Mouse (Mus musculus) thymus, adult 2 months (tissue): Measurements from ENCODE around the gene 9230112D13Rik. TPM values are rescaled to one million over a fixed set of nuclear protein-coding genes. Genes with fewer than 3 reads are reported as not detected.

Experiments used
- DNase-seq: peaks from one replicate; pipeline ENCODE4 v3.0.0; 2021
- H3K27ac ChIP-seq: fragments of 200-500 bp; 2 replicates; pipeline ENCODE4 v1.5.1; 2012; ENCODE audit warnings: low read length, control low read depth; ENCODE audit not compliant: control insufficient read depth, insufficient read depth
- H3K27me3 ChIP-seq: fragments of 200-500 bp; 2 replicates; pipeline ENCODE4 v1.6.1; 2012; ENCODE audit warnings: mild to moderate bottlenecking, low read length, moderate library complexity, mixed read lengths; ENCODE audit not compliant: control insufficient read depth, insufficient read depth
- H3K36me3 ChIP-seq: fragments of 200-500 bp; 2 replicates; pipeline ENCODE4 v1.6.1; 2012; ENCODE audit warnings: mild to moderate bottlenecking, low read length, moderate library complexity; ENCODE audit not compliant: control insufficient read depth, insufficient read depth
- H3K4me1 ChIP-seq: fragments of 200-500 bp; replicated peaks from 2 replicates; pipeline ENCODE4 v1.6.1; 2012; ENCODE audit warnings: low read length; ENCODE audit not compliant: control insufficient read depth, insufficient read depth
- H3K4me3 ChIP-seq: fragments of 200-500 bp; 2 replicates; pipeline ENCODE4 v1.5.1; 2012; ENCODE audit warnings: mild to moderate bottlenecking, low read length, control low read depth, moderate library complexity; ENCODE audit not compliant: control insufficient read depth, insufficient read depth
- CTCF ChIP-seq: fragments of 200-500 bp; IDR thresholded peaks from 2 replicates; pipeline ENCODE4 v1.5.1; 2012; ENCODE audit warnings: mild to moderate bottlenecking, control low read depth, low read length, moderate library complexity, borderline replicate concordance; ENCODE audit not compliant: control insufficient read depth, poor library complexity, insufficient read depth; ENCODE audit errors: extremely low read depth
- POLR2A ChIP-seq: fragments of 200-500 bp; IDR thresholded peaks from 2 replicates; pipeline ENCODE4 v1.6.1; 2012; ENCODE audit warnings: mild to moderate bottlenecking, low read length, control low read depth, moderate library complexity; ENCODE audit not compliant: control insufficient read depth, poor library complexity, insufficient read depth; ENCODE audit errors: extremely low read depth
- WGBS: fragments of 180-500 bp; shearing (Covaris S2); methylation state at CpG from one replicate; pipeline ENCODE4 v1.1.7; 2018; 5-methylcytosine and 5-hydroxymethylcytosine counted together
- polyA plus RNA-seq: library from polyadenylated mRNA; depleted of rRNA; stranded (reverse); fragments of >200 nt; gene quantifications from 2 replicates; pipeline ENCODE4 v1.2.3, GENCODE M21; 2012

The 9230112D13Rik gene
- polyA plus RNA-seq, 1 experiment: not detected

DNA sequence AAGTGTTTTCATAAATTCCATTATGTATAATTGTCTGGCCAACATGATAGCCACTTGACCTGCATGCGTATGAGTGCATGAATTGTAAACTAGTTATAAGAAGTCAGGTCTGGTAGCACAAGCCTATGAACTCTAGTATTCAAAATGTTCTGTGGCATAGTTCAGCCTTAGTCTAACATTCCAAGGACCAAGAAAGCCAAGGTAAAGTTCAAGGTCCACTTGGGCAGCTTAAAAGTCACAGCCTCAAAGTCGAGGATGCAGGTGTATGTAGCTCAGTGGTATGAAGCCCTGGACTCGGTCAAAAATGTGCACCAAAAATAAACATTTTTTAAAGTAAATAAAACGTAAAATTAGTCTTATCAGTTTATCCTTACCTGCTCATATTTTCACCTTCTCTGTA, 10.0 kb downstream of the 9230112D13Rik start:
- Histone ChIP-seq H3K4me3 (no peak overlapping the region), H3K36me3 (no peaks in the 10 kb centered on the region), H3K4me1 (no peaks in the 10 kb centered on the region), H3K27ac (no peak overlapping the region), H3K27me3 (no peaks in the 10 kb centered on the region)
- TF ChIP-seq CTCF: no peak
- TF ChIP-seq POLR2A: no peak
- no peak for DNase-seq
- WGBS: 75% methylated on average over 4 of the region's 4 CpGs

DNA sequence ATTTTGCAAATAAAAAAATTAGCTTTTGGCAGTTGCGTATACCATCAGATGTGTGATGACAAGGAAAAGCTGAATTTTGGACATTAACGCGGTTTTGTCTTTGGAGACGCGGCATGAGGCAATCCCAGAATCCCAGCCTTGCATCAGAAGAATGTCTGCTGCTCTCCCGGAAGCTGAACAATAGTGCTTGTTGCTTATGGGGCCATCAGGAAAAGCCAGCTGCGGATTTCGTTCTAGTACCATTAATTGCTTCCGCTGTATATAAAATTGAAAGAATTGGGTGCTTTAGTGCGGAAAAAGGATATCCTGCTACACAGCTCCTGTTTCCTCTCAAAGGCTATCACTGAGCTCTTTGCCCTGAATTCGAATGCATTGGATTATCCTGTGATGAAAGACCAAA, 10.7 kb downstream of the 9230112D13Rik start:
- no peak for DNase-seq
- Histone ChIP-seq H3K36me3 (no peaks in the 10 kb centered on the region), H3K27ac (no peak overlapping the region), H3K27me3 (no peaks in the 10 kb centered on the region), H3K4me3 (no peak overlapping the region), H3K4me1 (no peaks in the 10 kb centered on the region)
- WGBS: 15% methylated on average over 11 of the region's 11 CpGs
- TF ChIP-seq CTCF (no peak), POLR2A (no peak)

DNA sequence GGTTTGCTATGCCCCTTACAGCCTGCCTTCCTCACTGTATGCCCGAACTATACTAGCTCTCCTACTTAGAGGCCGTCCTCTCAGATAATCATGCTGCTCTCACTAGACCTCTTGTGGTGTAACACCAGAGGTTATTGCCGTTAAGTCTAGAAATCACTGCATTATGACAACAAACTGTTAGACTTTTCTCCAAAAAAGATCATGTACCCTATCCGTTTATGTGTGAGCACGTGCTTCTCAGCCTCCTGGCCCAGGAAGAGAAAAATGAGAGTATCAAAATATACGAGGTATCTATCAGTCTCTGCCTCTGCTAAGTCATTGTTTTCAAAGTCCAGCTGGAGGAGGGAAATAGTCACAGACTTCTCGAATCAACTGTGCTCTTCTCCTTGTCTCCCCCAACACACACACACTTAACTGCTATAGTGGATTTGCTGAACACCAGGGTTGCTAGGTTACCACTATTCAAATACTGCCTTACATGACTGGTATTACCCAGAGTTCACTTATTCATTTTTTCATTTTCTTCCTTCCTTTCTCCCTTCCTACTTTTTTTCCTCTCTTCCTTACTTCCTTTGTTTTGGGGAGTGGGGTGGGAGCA, 13.7 kb downstream of the 9230112D13Rik start:
- TF ChIP-seq POLR2A: no peak
- TF ChIP-seq CTCF: no peak
- H3K36me3 ChIP-seq: no peaks in the 10 kb centered on the region
- H3K27me3 ChIP-seq: peaks cover 4% of the 10 kb centered on the region; the same call in 1 of the 2 replicates
- H3K4me3 ChIP-seq: no peak overlapping the region
- no peaks in the 10 kb centered on the region for H3K4me1 ChIP-seq
- H3K27ac ChIP-seq: no peak overlapping the region
- 42% methylated on average over 7 of the region's 7 CpGs for WGBS
- DNase-seq: no peak

DNA sequence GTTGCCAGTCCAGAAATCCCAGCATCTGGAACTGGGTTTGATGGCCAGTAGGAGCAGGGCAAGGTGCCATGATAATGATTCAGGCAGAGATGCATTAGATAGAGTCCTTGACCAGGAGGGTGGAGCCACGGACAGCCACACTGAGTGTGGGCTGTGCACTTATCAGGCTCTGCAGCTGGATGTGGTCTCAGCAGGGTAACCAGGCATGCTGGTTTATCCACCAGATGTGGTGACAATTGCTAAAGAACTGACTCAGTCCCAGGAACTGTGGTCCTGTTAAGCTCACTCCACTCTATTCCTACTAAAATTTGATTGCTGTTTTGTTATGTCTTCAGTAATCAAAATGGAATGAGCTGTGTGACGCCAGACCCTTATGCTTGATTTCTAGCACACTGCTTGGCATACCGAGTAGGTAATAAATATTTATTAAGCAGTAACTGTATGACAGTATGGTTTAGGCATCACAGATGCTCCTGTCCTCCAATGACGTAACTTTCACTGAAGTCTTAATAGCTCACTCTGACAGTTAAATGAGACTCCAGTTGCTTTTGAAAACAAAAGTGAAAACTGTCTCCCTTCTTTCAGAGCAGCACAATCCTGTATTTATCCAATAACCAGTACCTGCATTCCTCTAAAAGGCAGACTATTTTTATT, 14.3 kb downstream of the 9230112D13Rik start:
- peaks cover 4% of the 10 kb centered on the region; the same call in 1 of the 2 replicates for H3K27me3 ChIP-seq
- no peaks in the 10 kb centered on the region for H3K4me1 ChIP-seq
- WGBS: 54% methylated on average over 4 of the region's 4 CpGs
- H3K27ac ChIP-seq: no peak overlapping the region
- TF ChIP-seq POLR2A: no peak
- no peak for TF ChIP-seq CTCF
- no peak overlapping the region for H3K4me3 ChIP-seq
- DNase-seq: no peak
- no peaks in the 10 kb centered on the region for H3K36me3 ChIP-seq

DNA sequence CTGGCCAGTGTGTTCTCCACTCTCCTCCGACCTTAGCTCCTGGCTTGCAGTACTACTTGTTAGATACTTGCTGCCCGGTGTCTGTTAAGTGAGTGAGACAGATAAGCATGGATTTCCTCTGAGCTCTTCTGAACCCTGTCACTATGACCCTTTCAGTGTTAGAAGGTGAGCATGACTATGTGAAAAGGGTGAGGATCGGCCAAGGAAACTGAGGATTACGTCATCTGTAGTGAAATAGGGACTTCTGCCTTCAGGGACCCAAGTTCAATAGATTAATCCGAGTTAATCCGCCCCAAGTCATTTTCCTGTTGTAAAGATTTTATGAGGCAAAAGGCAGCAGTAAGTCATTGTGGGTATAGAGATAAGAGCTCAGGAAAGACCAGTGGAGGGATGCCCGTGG, 17.3 kb downstream of the 9230112D13Rik start:
- Histone ChIP-seq H3K36me3 (no peaks in the 10 kb centered on the region), H3K4me1 (peaks cover 11% of the 10 kb centered on the region), H3K4me3 (no peak overlapping the region), H3K27ac (no peak overlapping the region), H3K27me3 (peaks cover 22% of the 10 kb centered on the region)
- WGBS: 57% methylated on average over 7 of the region's 7 CpGs
- DNase-seq: no peak
- no peak for TF ChIP-seq CTCF
- no peak for TF ChIP-seq POLR2A

DNA sequence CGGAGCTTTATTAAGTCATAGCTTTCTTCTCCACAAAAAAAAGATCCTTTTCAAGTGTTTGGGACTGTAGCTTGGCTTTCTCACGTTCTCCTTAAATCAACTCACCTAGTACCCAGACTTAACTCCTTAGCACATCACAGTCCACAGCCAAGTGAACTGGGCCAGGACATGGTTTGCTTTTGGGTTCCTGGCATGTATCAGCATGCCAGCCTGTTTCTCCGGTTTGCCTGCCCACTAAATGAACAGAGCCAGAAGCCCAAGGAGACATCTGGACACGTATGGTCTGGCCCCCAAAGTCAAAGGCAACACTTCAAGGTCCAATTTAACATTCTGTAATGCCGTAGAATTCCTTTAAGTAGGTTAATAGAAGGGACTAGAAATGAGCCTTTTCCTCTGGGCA, 18.2 kb downstream of the 9230112D13Rik start:
- TF ChIP-seq CTCF: no peak
- no peak for TF ChIP-seq POLR2A
- WGBS: 85% methylated on average over 5 of the region's 5 CpGs

More for the DNA sequence above, 18.2 kb downstream of the 9230112D13Rik start:
- H3K4me1 ChIP-seq: peaks cover 11% of the 10 kb centered on the region
- H3K4me3 ChIP-seq: no peak overlapping the region
- DNase-seq: no peak
- peaks cover 23% of the 10 kb centered on the region for H3K27me3 ChIP-seq
- H3K27ac ChIP-seq: no peak overlapping the region
- no peaks in the 10 kb centered on the region for H3K36me3 ChIP-seq
